Mouse (Mus musculus): ENCODE data around the gene Gusb.

Gusb gene

GRCm38 (mm10) chr5:129963224-129963623, 39.6 kb downstream of the Gusb start:
- ChIA-PET POLR2A (interaction anchor here in 2 of 4 experiments (0.5 to 1.9 kb wide), 13 partner anchors 8 to 101 kb away, joined by 3 to 10 read pairs (median 4); partner anchors contain the start of genes Chchd2 (in 2 of the 2) and Vkorc1l1 (in 1 of the 2)), CTCF (interaction anchor here in 1 of 4 experiments (0.5 kb wide), 1 partner anchor 299 kb away, joined by 3 read pairs; no protein-coding TSS in a partner anchor)

- ChIA-PET POLR2A (interaction anchor here in 2 of 4 experiments (0.6 to 1.9 kb wide), 6 partner anchors 11 to 1606 kb away, joined by 3 to 6 read pairs (median 4); no protein-coding TSS in a partner anchor), CTCF (interaction anchor here in 2 of 4 experiments (0.5 to 1.0 kb wide), 2 partner anchors 31 to 42 kb away, joined by 3 read pairs; no protein-coding TSS in a partner anchor)
Measured at GRCm38 (mm10) chr5:129955792-129956191, 47.1 kb downstream of the Gusb start.

DNA sequence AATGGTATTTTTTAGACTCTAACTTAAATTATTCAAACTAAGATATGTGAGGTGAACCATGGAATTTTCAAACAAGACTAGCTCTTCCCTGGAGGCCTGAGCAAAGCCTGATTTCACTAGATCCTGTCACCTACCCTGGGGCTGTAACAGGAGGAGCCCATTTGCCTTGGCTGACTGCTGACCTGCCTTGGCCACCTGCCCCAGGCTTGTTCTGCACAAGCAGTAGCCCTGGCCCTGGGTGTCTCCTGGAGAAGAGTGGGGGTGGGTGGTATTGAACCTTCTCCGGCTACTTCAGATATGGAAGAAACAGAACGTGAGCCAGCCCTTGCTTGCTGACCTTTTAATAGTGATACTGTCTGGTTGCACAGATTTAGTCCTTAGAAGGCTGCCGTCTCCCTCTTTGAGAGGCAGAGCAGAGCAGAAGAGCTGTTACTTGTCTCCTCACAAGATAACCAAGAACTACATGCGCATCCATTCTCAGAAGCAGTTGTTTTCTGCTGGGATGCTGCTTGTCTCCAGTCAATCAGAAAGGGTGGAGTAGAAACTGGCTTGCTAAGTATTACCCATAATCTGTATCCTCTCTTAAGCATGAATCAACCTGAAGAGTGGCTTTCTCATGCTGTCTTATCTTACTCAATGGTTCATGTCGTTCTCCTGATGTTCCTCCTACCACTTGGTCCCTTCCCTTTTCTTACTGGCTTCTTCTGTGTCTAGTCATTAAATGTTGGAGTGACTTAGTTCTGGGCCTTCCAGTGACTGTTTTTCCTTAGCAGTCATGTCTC, 48.2 kb downstream of the Gusb start:
- ChIA-PET CTCF (interaction anchor here in 2 of 4 experiments (0.5 to 1.5 kb wide), 5 partner anchors 12 to 262 kb away, joined by 3 to 7 read pairs (median 5); partner anchors contain the start of gene Tmem248 (in 1 of the 2)), POLR2A (interaction anchor here (0.6 to 1.9 kb wide), 24 partner anchors 7 to 1608 kb away, joined by 3 to 6 read pairs (median 4); partner anchors contain the start of genes Chchd2 (in 2 of the 4) and Vkorc1l1 (in 1 of the 4))

GRCm38 (mm10) chr5:129952143-129952542, 50.7 kb downstream of the Gusb start:
- POLR2A ChIA-PET, result interaction anchor here in 3 of 4 experiments (0.6 to 1.7 kb wide), 8 partner anchors 8 to 106 kb away, joined by 3 to 9 read pairs (median 4); partner anchors contain the start of genes Chchd2 (in 1 of the 3), Sumf2 (in 1 of the 3) and Vkorc1l1 (in 1 of the 3)
- CTCF ChIA-PET, result interaction anchor here in 1 of 4 experiments (0.6 kb wide), 1 partner anchor 372 kb away, joined by 3 read pairs; no protein-coding TSS in a partner anchor

- CTCF ChIA-PET, result interaction anchor here in 1 of 4 experiments (0.6 kb wide), 1 partner anchor 96 kb away, joined by 3 read pairs; no protein-coding TSS in a partner anchor
- POLR2A ChIA-PET, result interaction anchor here in 3 of 4 experiments (0.6 to 1.5 kb wide), 11 partner anchors 12 to 1715 kb away, joined by 3 to 7 read pairs (median 4); partner anchors contain the start of gene Chchd2 (in 1 of the 3)
Measured at GRCm38 (mm10) chr5:129947528-129948033, 55.3 kb downstream of the Gusb start.

GRCm38 (mm10) chr5:129943402-129943801, 59.4 kb downstream of the Gusb start:
- CTCF ChIA-PET, result interaction anchor here in 1 of 4 experiments (1.0 kb wide), 1 partner anchor 22 kb away, joined by 3 read pairs; no protein-coding TSS in a partner anchor
- POLR2A ChIA-PET, result interaction anchor here in 3 of 4 experiments (0.6 to 1.8 kb wide), 9 partner anchors 10 to 164 kb away, joined by 3 to 6 read pairs (median 4); partner anchors contain the start of genes Chchd2 (in 1 of the 3), Gusb (in 1 of the 3) and Nupr1l (in 1 of the 3)

- POLR2A ChIA-PET, result interaction anchor here (0.6 to 2.7 kb wide), 28 partner anchors 10 to 912 kb away, joined by 3 to 31 read pairs (median 5); partner anchors contain the start of genes Chchd2 (in 3 of the 4), Gusb (in 1 of the 4), Nupr1l (in 1 of the 4) and Sbds (in 1 of the 4)
Measured at GRCm38 (mm10) chr5:129942073-129942939, 60.5 kb downstream of the Gusb start.

DNA sequence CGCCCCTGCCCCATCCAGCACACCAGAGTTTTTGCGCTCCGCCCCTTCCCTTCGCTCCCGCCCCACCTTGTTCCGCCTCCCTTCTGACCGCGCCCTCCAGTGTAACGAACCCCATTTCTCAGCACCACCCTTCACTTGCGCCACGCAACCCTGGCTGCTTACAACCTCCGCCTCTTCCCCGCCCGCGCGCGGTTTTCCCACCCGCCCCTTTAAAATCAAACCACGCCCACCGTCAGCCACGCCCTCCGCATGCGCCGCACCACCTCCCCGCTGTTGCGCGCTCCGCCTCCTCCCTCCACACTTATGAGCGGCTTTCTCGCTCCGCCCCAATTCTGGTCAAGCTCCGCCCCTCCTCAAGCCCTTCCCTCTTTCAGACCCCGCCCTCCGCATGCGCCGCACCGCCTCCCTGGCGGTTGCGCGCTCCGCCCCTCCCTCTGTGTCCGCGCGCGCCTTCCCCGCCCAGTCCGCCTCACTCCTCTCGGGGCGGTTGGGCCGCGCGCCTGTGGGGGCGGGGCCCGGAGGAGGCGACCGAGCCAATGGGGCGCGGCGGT, 61.3 kb downstream of the Gusb start, which contains the start of gene Vkorc1l1:
Gene Vkorc1l1, plus strand, starts transcription at position 476 of the 551 bp plus-strand sequence.
- CTCF ChIA-PET, result interaction anchor here in 3 of 4 experiments (0.5 to 1.9 kb wide), 8 partner anchors 11 to 186 kb away, joined by 3 to 6 read pairs (median 4); no protein-coding TSS in a partner anchor
- POLR2A ChIA-PET, result interaction anchor here (0.5 to 4.3 kb wide), 40 partner anchors 10 to 973 kb away, joined by 3 to 31 read pairs (median 4); partner anchors contain the start of genes Chchd2 (in 3 of the 4), Gusb (in 2 of the 4), Sbds (in 1 of the 4) and Sumf2 (in 1 of the 4)

More at GRCm38 (mm10) chr5:129942073-129942939, 60.5 kb downstream of the Gusb start:
- CTCF ChIA-PET, result interaction anchor here in 1 of 4 experiments (0.7 kb wide), 1 partner anchor 66 kb away, joined by 6 read pairs; no protein-coding TSS in a partner anchor

GRCm38 (mm10) chr5:129940736-129941494, 61.9 kb downstream of the Gusb start:
- CTCF ChIA-PET, result interaction anchor here (0.5 to 1.9 kb wide), 11 partner anchors 10 to 391 kb away, joined by 3 to 6 read pairs (median 3); no protein-coding TSS in a partner anchor
- POLR2A ChIA-PET, result interaction anchor here (0.5 to 4.3 kb wide), 48 partner anchors 9 to 977 kb away, joined by 3 to 31 read pairs (median 4); partner anchors contain the start of genes Chchd2 (in 3 of the 4), Gusb (in 1 of the 4), Sbds (in 1 of the 4) and Sumf2 (in 1 of the 4)

DNA sequence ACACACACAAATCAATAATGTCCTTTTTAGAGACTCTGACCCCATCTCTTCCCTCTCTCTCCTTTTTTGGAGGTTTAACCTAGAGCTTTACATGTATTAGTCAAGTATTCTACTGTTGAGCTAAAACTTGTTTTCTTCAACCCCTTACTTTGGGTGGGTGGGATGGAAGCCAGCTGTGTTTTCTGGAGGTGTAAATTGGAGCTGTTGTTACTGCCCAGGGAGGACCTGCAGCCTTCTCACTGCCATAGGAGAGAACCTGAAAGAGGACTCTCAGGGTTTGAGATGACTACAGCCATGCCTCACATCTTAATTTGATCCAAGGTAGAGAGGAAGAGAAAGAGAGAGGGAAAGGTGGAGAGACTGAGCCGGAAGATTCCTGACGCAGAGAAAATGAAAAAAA, 62.6 kb downstream of the Gusb start:
- CTCF ChIA-PET, result interaction anchor here (0.5 to 1.9 kb wide), 7 partner anchors 10 to 392 kb away, joined by 3 to 6 read pairs (median 3); no protein-coding TSS in a partner anchor
- POLR2A ChIA-PET, result interaction anchor here (0.5 to 4.3 kb wide), 31 partner anchors 9 to 978 kb away, joined by 3 to 31 read pairs (median 4); partner anchors contain the start of genes Chchd2 (in 2 of the 4), Sbds (in 1 of the 4) and Tyw1 (in 1 of the 4)
